Mouse (Mus musculus) left cerebral cortex, adult 8-10 months (tissue): Measurements from ENCODE around the gene Tuft1. TPM values are rescaled to one million over a fixed set of nuclear protein-coding genes. Genes with fewer than 3 reads are reported as not detected.
"Not testable (repeated sequence)": the region's sequence is repeated elsewhere in the genome, so short reads cannot be mapped to it uniquely, and the experiment has no call there.

Experiments used
- DNase-seq, 2 experiments: peaks; one replicate each; pipeline ENCODE4 v3.0.0; 2022; ENCODE audit warnings: low spot score in 2 of 2
- total RNA-seq, 4 experiments: library from RNA; stranded (reverse); gene quantifications; 2 replicates each; pipeline ENCODE4 v1.2.4; 2022

Tuft1 gene
- total RNA-seq, result 1 to 10 TPM; 2.1 to 3.7 (median 2.7) TPM

GRCm38 (mm10) chr3:94658740-94659095 is at the start of gene Tuft1:
Gene Tuft1 (minus strand): TSS chr3:94658872.
- DNase-seq, result peak; percentile 10 to 27

GRCm38 (mm10) chr3:94703364-94703763 is 44.7 kb upstream of the Tuft1 start:
- DNase-seq, result not testable (repeated sequence)

- DNase-seq, result no peak
Measured at GRCm38 (mm10) chr3:94702856-94703255, 44.2 kb upstream of the Tuft1 start.

GRCm38 (mm10) chr3:94702163-94702810 is 43.6 kb upstream of the Tuft1 start:
- not testable (repeated sequence) for DNase-seq

- DNase-seq, result not testable (repeated sequence)
Measured at GRCm38 (mm10) chr3:94696257-94696656, 37.6 kb upstream of the Tuft1 start.

- DNase-seq, result not testable (repeated sequence)
Measured at GRCm38 (mm10) chr3:94695591-94695990, 36.9 kb upstream of the Tuft1 start.

- DNase-seq, result not testable (repeated sequence)
Measured at GRCm38 (mm10) chr3:94693874-94694273, 35.2 kb upstream of the Tuft1 start.

- no peak for DNase-seq
Measured at GRCm38 (mm10) chr3:94693329-94693825, 34.7 kb upstream of the Tuft1 start, which contains the start of gene Selenbp2. Gene Selenbp2 (plus strand): TSS chr3:94693556.

- not testable (repeated sequence) for DNase-seq
Measured at GRCm38 (mm10) chr3:94691694-94692093, 33.0 kb upstream of the Tuft1 start.

GRCm38 (mm10) chr3:94690616-94691247 is 32.1 kb upstream of the Tuft1 start:
- no peak for DNase-seq

GRCm38 (mm10) chr3:94690162-94690561 is 31.5 kb upstream of the Tuft1 start:
- not testable (repeated sequence) for DNase-seq

- not testable (repeated sequence) for DNase-seq
Measured at GRCm38 (mm10) chr3:94689195-94689594, 30.5 kb upstream of the Tuft1 start.

GRCm38 (mm10) chr3:94688698-94689097 is 30.0 kb upstream of the Tuft1 start:
- not testable (repeated sequence) for DNase-seq

GRCm38 (mm10) chr3:94685989-94686772 is 27.5 kb upstream of the Tuft1 start:
- DNase-seq, result not testable (repeated sequence)

GRCm38 (mm10) chr3:94683646-94684045 is 25.0 kb upstream of the Tuft1 start:
- DNase-seq, result no peak

- DNase-seq, result no peak
Measured at GRCm38 (mm10) chr3:94680783-94681182, 22.1 kb upstream of the Tuft1 start.

GRCm38 (mm10) chr3:94680032-94680431 is 21.4 kb upstream of the Tuft1 start:
- DNase-seq, result not testable (repeated sequence)

GRCm38 (mm10) chr3:94679351-94679841 is 20.7 kb upstream of the Tuft1 start:
- no peak for DNase-seq

- DNase-seq, result not testable (repeated sequence)
Measured at GRCm38 (mm10) chr3:94675101-94675500, 16.4 kb upstream of the Tuft1 start.

- DNase-seq, result not testable (repeated sequence)
Measured at GRCm38 (mm10) chr3:94665896-94666295, 7.2 kb upstream of the Tuft1 start.

GRCm38 (mm10) chr3:94665060-94665802 is 6.6 kb upstream of the Tuft1 start:
- DNase-seq, result not testable (repeated sequence)
